Mouse (Mus musculus): Measurements from ENCODE around the gene Noa1. TPM values are rescaled to one million over a fixed set of nuclear protein-coding genes. Genes with fewer than 3 reads are reported as not detected.

Noa1 gene
- total RNA-seq, 2 experiments from 2014 or later = 12.8 to 20.4 TPM

- TF ChIP-seq CTCF (IDR thresholded peaks at IDR 0.05) = no peak
- H3K4me3 ChIP-seq = no peak overlapping the region
- no peak for DNase-seq
- no peak overlapping the region for H3K27ac ChIP-seq
- intact Hi-C loops (cut with DNase I) = no loop called here
Observed at GRCm38 (mm10) chr5:77282242-77282641, 27.6 kb downstream of the Noa1 start.

GRCm38 (mm10) chr5:77281518-77282174 is 28.2 kb downstream of the Noa1 start:
- intact Hi-C loops (cut with DNase I) = no loop called here
- DNase-seq = no peak
- Histone ChIP-seq H3K27ac (no peak overlapping the region), H3K4me3 (no peak overlapping the region)
- TF ChIP-seq CTCF (IDR thresholded peaks at IDR 0.05) = no peak

- H3K27ac ChIP-seq = no peak overlapping the region
- H3K4me3 ChIP-seq = no peak overlapping the region
- no peak for TF ChIP-seq CTCF (IDR thresholded peaks at IDR 0.05)
- DNase-seq = no peak
- intact Hi-C loops (cut with DNase I) = no loop called here
Observed at GRCm38 (mm10) chr5:77277204-77277603, 32.7 kb downstream of the Noa1 start.

GRCm38 (mm10) chr5:77275950-77276349 is 33.9 kb downstream of the Noa1 start:
- no peak for DNase-seq
- Histone ChIP-seq H3K4me3 (no peak overlapping the region), H3K27ac (no peak overlapping the region)
- intact Hi-C loops (cut with DNase I) = no loop called here
- TF ChIP-seq CTCF (IDR thresholded peaks at IDR 0.05) = peak; percentile 70

GRCm38 (mm10) chr5:77273151-77273550 is 36.7 kb downstream of the Noa1 start:
- intact Hi-C loops (cut with DNase I) = no loop called here
- H3K27ac ChIP-seq = no peak overlapping the region
- no peak overlapping the region for H3K4me3 ChIP-seq
- DNase-seq = no peak
- TF ChIP-seq CTCF (IDR thresholded peaks at IDR 0.05) = no peak

GRCm38 (mm10) chr5:77269399-77269798 is 40.5 kb downstream of the Noa1 start:
- intact Hi-C loops (cut with DNase I) = loop anchor here (5.0 kb wide), 1 partner anchor 38 kb away; no protein-coding TSS in a partner anchor
- no peak for DNase-seq
- peak; percentile 48 for TF ChIP-seq CTCF (IDR thresholded peaks at IDR 0.05)

GRCm38 (mm10) chr5:77267957-77268624 is 41.8 kb downstream of the Noa1 start:
- H3K4me3 ChIP-seq = no peak overlapping the region
- intact Hi-C loops (cut with DNase I) = loop anchor here (5.0 kb wide), 1 partner anchor 39 kb away; no protein-coding TSS in a partner anchor
- H3K27ac ChIP-seq = no peak overlapping the region
- DNase-seq = no peak
- no peak for TF ChIP-seq CTCF (IDR thresholded peaks at IDR 0.05)

More at GRCm38 (mm10) chr5:77269399-77269798, 40.5 kb downstream of the Noa1 start:
- Histone ChIP-seq H3K27ac (no peak overlapping the region), H3K4me3 (no peak overlapping the region)

- DNase-seq = no peak
- Histone ChIP-seq H3K27ac (no peak overlapping the region), H3K4me3 (no peak overlapping the region; the same call in 1 of the 2 replicates)
- TF ChIP-seq CTCF (IDR thresholded peaks at IDR 0.05) = no peak
- intact Hi-C loops (cut with DNase I) = loop anchor here (5.0 kb wide), 1 partner anchor 40 kb away; no protein-coding TSS in a partner anchor
Observed at GRCm38 (mm10) chr5:77267441-77267840, 42.4 kb downstream of the Noa1 start.

- intact Hi-C loops (cut with DNase I) = loop anchor here (5.0 kb wide), 1 partner anchor 40 kb away; no protein-coding TSS in a partner anchor
- Histone ChIP-seq H3K4me3 (peak overlapping the region; percentile 96), H3K27ac (peak overlapping the region; percentile 90)
- no peak for DNase-seq
- TF ChIP-seq CTCF (IDR thresholded peaks at IDR 0.05) = no peak
Observed at GRCm38 (mm10) chr5:77266886-77267401, 42.9 kb downstream of the Noa1 start.

- Histone ChIP-seq H3K27ac (peak overlapping the region; percentile 90), H3K4me3 (peak overlapping the region; percentile 96)
- peak; percentile 72 for DNase-seq
- intact Hi-C loops (cut with DNase I) = loop anchor here (5.0 kb wide), 1 partner anchor 41 kb away; no protein-coding TSS in a partner anchor
- no peak for TF ChIP-seq CTCF (IDR thresholded peaks at IDR 0.05)
Observed at GRCm38 (mm10) chr5:77266066-77266885, 43.6 kb downstream of the Noa1 start.

- intact Hi-C loops (cut with DNase I) = loop anchor here (5.0 kb wide), 1 partner anchor 42 kb away; no protein-coding TSS in a partner anchor
Observed at GRCm38 (mm10) chr5:77265671-77266065, 44.2 kb downstream of the Noa1 start.

GRCm38 (mm10) chr5:77265081-77265670 is 44.7 kb downstream of the Noa1 start, which contains the start of gene Rest:
TSS of gene Rest (plus strand) at chr5:77265491.
- peak within 1 kb of the TSS; percentile 90 for H3K27ac ChIP-seq
- H3K4me3 ChIP-seq = peak within 1 kb of the TSS; percentile 96
- no peak for TF ChIP-seq CTCF (IDR thresholded peaks at IDR 0.05)
- DNase-seq = peak; percentile 87
- intact Hi-C loops (cut with DNase I) = loop anchor here (5.0 kb wide), 1 partner anchor 42 kb away; no protein-coding TSS in a partner anchor

More at GRCm38 (mm10) chr5:77265671-77266065, 44.2 kb downstream of the Noa1 start:
- peak overlapping the region; percentile 90 for H3K27ac ChIP-seq
- peak overlapping the region; percentile 96 for H3K4me3 ChIP-seq
- no peak for TF ChIP-seq CTCF (IDR thresholded peaks at IDR 0.05)
- peak; percentile 84 for DNase-seq
